Mouse (Mus musculus) liver, embryonic 13.5 days (tissue): ENCODE results near the gene 4930432M17Rik. TPM values are rescaled to one million over a fixed set of nuclear protein-coding genes. Genes with fewer than 3 reads are reported as not detected.

ENCODE experiments used
- ATAC-seq: fragments of 200-750 bp; cut with Nextera tagmentation; 2 replicates; pipeline ENCODE4 v1.8.0; 2017; ENCODE audit warnings: low read depth, mild to moderate bottlenecking, moderate number of reproducible peaks, moderate library complexity
- DNase-seq: peaks from one replicate; pipeline ENCODE4 v3.0.0; 2022
- H3K27ac ChIP-seq: fragments of 300-500 bp; sonication (generic); 2 replicates; pipeline ENCODE4 v1.5.1; 2015; ENCODE audit warnings: moderate library complexity, mild to moderate bottlenecking, inconsistent platforms
- H3K27me3 ChIP-seq: fragments of 300-500 bp; sonication (generic); 2 replicates; pipeline ENCODE4 v1.6.1; 2015; ENCODE audit warnings: mild to moderate bottlenecking, inconsistent platforms
- H3K36me3 ChIP-seq: fragments of 300-500 bp; sonication (generic); 2 replicates; pipeline ENCODE4 v1.6.1; 2015; ENCODE audit warnings: mild to moderate bottlenecking, inconsistent platforms
- H3K4me1 ChIP-seq: fragments of 300-500 bp; sonication (generic); replicated peaks from 2 replicates; pipeline ENCODE4 v1.6.1; 2015; ENCODE audit warnings: inconsistent platforms
- H3K4me2 ChIP-seq: fragments of 300-500 bp; sonication (generic); 2 replicates; pipeline ENCODE4 v1.6.1; 2015; ENCODE audit warnings: inconsistent platforms, mild to moderate bottlenecking, moderate library complexity
- H3K4me3 ChIP-seq: fragments of 300-500 bp; sonication (generic); replicated peaks from 2 replicates; pipeline ENCODE4 v1.5.1; 2015; ENCODE audit warnings: mild to moderate bottlenecking, inconsistent platforms
- H3K9ac ChIP-seq: fragments of 300-500 bp; sonication (generic); 2 replicates; pipeline ENCODE4 v1.6.1; 2015; ENCODE audit warnings: mild to moderate bottlenecking, inconsistent platforms
- H3K9me3 ChIP-seq: fragments of 300-500 bp; sonication (generic); replicated peaks from 2 replicates; pipeline ENCODE4 v1.6.1; 2016; ENCODE audit warnings: inconsistent platforms
- WGBS: fragments of 180-500 bp; shearing (Covaris S2); methylation state at CpG from one replicate; pipeline ENCODE4 v1.1.7; 2015; ENCODE audit not compliant: insufficient replicate concordance; 5-methylcytosine and 5-hydroxymethylcytosine counted together
- polyA plus RNA-seq: library from polyadenylated mRNA; unstranded; fragments of >200 nt; fragmentation: Nextera tagmentation; extraction: Ambion mirVana; gene quantifications from 2 replicates; pipeline ENCODE4 v1.2.1, GENCODE M21; 2015

Gene 4930432M17Rik
- polyA plus RNA-seq, result not detected in 2 replicates

DNA sequence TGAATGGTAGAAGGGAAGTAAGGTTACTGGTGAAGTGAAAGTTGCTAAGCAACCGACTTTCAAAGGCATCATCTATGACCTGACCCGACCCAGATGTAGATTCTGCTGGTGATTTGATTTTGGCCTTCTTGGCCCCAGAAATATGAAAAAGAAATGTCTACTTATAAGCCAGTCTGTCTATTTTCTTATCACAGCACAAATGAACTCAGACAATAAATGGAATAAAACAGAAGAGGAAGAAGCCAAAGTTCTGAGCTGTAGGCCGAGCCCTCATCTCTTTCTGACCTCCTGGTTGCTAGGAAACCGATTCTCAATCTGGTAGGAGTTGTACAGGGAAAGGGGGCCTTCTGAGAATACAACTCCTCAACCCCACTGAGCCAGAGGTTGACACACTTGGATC, at the start of gene 4930432M17Rik:
TSS of gene 4930432M17Rik (plus strand) at position 301 of the 400 bp plus-strand sequence.
- Histone ChIP-seq H3K27ac (no peak within 1 kb of the TSS), H3K9ac (no peak within 1 kb of the TSS), H3K4me3 (no peak within 1 kb of the TSS), H3K4me1 (no peaks in the 10 kb centered on the region), H3K36me3 (no peaks in the 10 kb centered on the region), H3K4me2 (no peak within 1 kb of the TSS), H3K9me3 (no peaks in the 10 kb centered on the region), H3K27me3 (no peaks in the 10 kb centered on the region)
- DNase-seq (no peak), ATAC-seq (no peak)
- 52% methylated on average over 4 of the region's 4 CpGs for WGBS

DNA sequence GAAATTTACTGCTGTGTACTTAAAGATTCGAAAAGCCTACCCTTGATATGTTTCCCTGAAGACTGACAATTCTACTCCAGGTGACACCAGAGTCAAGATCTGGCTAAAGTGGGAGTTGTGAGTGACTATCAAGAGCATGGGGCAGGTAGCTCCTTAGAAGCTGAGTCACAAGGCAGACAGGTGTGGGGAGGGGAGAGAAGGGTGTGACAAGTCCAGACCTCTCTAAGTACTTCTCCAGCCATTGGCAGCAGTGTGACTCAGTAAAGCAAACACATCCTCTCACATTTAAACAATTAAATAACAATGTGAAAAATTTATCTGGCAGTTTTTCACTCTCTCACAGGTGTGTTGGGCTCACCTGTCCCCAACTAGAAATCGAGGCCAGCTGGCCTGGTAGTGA, 44.9 kb upstream of the 4930432M17Rik start:
- 50% methylated on average over 2 of the region's 2 CpGs for WGBS
- no peaks in the 10 kb centered on the region for H3K4me1 ChIP-seq
- ATAC-seq, result no peak
- H3K4me2 ChIP-seq, result no peak overlapping the region
- no peak overlapping the region for H3K4me3 ChIP-seq
- no peaks in the 10 kb centered on the region for H3K36me3 ChIP-seq
- no peaks in the 10 kb centered on the region for H3K27me3 ChIP-seq
- DNase-seq, result no peak
- H3K9ac ChIP-seq, result no peak overlapping the region
- no peak overlapping the region for H3K27ac ChIP-seq
- H3K9me3 ChIP-seq, result no peaks in the 10 kb centered on the region

DNA sequence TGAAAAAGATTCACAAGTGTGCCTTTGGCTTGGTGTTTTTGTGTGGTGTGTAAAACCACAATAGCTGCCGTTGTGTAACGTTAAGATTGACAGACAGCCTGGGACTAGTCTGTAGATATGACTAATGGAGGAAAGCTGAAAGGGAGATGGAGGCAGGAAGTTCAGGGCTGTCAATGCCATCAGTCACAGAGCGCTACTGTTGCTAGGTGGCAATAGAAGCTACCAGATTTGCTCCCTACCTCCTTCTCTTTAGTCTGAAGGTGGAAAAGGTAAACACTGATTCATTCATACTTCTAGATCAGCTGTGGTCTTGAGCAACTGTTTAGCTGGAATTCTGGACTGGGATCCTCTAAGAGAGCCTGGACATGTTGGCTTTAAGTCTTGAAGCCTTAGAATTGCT, 44.3 kb upstream of the 4930432M17Rik start:
- Histone ChIP-seq H3K4me1 (no peaks in the 10 kb centered on the region), H3K27me3 (no peaks in the 10 kb centered on the region), H3K27ac (no peak overlapping the region), H3K4me2 (no peak overlapping the region), H3K9ac (no peak overlapping the region), H3K4me3 (no peak overlapping the region), H3K9me3 (no peaks in the 10 kb centered on the region), H3K36me3 (no peaks in the 10 kb centered on the region)
- 22% methylated on average over 3 of the region's 3 CpGs for WGBS
- no peak for DNase-seq
- no peak for ATAC-seq

DNA sequence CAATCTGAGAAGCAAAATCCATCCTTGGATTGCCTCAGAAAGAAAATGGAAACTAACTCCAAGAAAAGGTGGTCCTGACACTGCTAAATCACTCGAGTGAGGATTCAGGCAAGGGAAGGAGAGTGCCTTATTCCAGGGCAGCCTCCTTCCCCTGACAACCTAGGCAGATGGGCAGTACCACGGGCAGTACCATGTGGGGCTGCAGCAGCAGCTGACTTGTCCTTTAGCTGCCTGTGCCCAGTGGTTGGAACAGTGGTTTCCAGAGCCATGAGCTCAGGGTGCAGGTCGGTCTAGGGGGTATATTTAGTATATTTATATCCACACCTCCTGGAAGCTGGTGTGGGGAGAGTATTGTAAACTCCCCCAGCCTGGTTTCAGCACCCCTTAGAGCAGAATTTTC, 42.3 kb upstream of the 4930432M17Rik start:
- no peaks in the 10 kb centered on the region for H3K4me1 ChIP-seq
- no peak overlapping the region for H3K4me2 ChIP-seq
- no peaks in the 10 kb centered on the region for H3K27me3 ChIP-seq
- no peaks in the 10 kb centered on the region for H3K36me3 ChIP-seq
- H3K9me3 ChIP-seq, result no peaks in the 10 kb centered on the region
- no peak overlapping the region for H3K9ac ChIP-seq
- ATAC-seq, result no peak
- WGBS, result 49% methylated on average over 3 of the region's 3 CpGs
- H3K4me3 ChIP-seq, result no peak overlapping the region
- no peak overlapping the region for H3K27ac ChIP-seq
- no peak for DNase-seq

DNA sequence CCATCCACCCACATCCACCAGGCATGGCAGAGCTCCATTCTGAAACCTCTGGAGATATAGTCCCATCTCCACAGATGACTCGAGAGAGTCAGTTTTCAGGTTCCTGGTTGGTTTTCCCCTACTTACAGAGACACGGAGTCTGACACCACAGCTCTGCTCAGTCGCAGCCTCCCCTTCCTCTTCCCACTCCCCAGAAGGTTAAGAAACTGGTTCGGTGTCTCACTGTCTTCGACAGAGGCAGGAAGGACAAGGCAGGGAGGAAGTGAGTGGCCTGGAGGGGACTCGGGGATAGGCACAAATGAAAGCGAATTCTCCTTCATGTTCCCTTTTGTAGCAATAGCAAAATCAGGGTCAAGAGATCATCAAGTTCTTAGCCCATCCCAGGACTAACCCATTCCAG, 39.9 kb upstream of the 4930432M17Rik start:
- H3K36me3 ChIP-seq, result no peaks in the 10 kb centered on the region
- H3K9me3 ChIP-seq, result no peaks in the 10 kb centered on the region
- H3K9ac ChIP-seq, result no peak overlapping the region
- no peaks in the 10 kb centered on the region for H3K4me1 ChIP-seq
- DNase-seq (no peak), ATAC-seq (no peak)
- no peak overlapping the region for H3K4me3 ChIP-seq
- 9% methylated on average over 7 of the region's 7 CpGs for WGBS
- H3K27ac ChIP-seq, result no peak overlapping the region
- H3K4me2 ChIP-seq, result no peak overlapping the region
- H3K27me3 ChIP-seq, result no peaks in the 10 kb centered on the region

DNA sequence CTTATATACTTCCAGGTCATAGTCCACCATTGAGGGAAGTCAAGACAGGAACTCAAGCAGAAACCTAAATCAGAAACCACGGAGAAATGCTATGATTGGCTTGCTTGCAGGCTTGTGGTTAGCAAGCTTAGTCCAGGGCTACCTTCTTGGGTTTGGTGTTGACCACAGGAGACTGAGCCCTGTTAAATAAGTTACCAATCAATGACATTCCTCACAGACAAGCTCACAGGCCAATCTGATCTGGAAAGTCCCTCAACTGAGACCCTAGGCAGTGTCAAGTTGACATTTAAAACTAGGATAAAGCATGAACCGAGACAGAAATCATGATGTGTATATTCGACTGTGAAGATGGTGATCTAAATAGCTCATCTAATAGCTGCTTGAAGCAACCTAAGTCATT, 35.6 kb upstream of the 4930432M17Rik start:
- Histone ChIP-seq H3K4me1 (no peaks in the 10 kb centered on the region), H3K27me3 (no peaks in the 10 kb centered on the region), H3K4me2 (no peak overlapping the region), H3K27ac (no peak overlapping the region), H3K9ac (no peak overlapping the region), H3K4me3 (no peak overlapping the region), H3K9me3 (no peaks in the 10 kb centered on the region), H3K36me3 (no peaks in the 10 kb centered on the region)
- 42% methylated on average over 3 of the region's 3 CpGs for WGBS
- no peak for DNase-seq
- ATAC-seq, result no peak

DNA sequence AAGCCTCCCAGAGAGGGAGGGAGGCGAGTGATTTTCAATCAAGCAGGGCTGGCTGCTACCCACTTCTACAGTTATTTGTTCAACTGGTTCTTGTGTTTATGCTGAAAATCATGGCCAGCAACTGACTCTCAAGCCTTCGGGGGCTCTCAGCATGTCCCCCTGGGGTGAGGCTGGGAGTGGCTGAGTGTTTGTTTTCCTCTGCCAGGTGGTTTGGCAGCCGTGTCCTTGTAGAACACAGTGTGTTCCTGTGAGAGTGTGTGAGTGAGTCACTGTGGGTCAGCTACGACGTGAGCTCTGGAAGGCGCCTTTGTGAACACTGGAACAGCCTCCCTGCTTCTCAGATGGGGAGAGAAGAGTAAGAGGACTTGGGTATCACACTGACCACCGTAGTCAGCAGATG, 35.1 kb upstream of the 4930432M17Rik start:
- Histone ChIP-seq H3K4me3 (no peak overlapping the region), H3K9ac (no peak overlapping the region), H3K9me3 (no peaks in the 10 kb centered on the region), H3K4me1 (no peaks in the 10 kb centered on the region), H3K36me3 (no peaks in the 10 kb centered on the region), H3K4me2 (no peak overlapping the region), H3K27me3 (no peaks in the 10 kb centered on the region), H3K27ac (no peak overlapping the region)
- ATAC-seq, result no peak
- no peak for DNase-seq
- 61% methylated on average over 7 of the region's 7 CpGs for WGBS

DNA sequence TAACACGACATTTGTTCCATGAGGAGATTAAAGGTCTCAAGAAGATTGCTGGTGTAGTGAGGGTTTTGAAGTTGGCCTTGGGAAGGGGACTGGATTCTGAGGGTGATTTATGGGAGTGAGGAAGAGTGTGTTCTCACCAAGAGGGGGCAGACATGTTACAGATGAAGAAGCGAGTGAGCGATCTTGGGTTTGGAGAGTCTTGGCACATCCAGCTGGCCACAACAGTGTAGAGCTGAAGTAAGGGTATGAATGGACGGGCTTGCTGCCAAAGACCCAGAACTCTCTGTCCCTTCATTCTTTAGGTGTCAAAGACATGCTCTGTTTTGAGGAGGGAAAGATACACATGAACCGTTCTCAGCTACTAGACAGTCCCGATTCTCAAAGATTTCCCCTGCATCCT, 34.2 kb upstream of the 4930432M17Rik start:
- Histone ChIP-seq H3K36me3 (no peaks in the 10 kb centered on the region), H3K9ac (no peak overlapping the region), H3K27me3 (no peaks in the 10 kb centered on the region), H3K9me3 (no peaks in the 10 kb centered on the region), H3K4me3 (no peak overlapping the region), H3K27ac (no peak overlapping the region), H3K4me2 (no peak overlapping the region), H3K4me1 (no peaks in the 10 kb centered on the region)
- DNase-seq (no peak), ATAC-seq (no peak)
- 61% methylated on average over 6 of the region's 6 CpGs for WGBS

DNA sequence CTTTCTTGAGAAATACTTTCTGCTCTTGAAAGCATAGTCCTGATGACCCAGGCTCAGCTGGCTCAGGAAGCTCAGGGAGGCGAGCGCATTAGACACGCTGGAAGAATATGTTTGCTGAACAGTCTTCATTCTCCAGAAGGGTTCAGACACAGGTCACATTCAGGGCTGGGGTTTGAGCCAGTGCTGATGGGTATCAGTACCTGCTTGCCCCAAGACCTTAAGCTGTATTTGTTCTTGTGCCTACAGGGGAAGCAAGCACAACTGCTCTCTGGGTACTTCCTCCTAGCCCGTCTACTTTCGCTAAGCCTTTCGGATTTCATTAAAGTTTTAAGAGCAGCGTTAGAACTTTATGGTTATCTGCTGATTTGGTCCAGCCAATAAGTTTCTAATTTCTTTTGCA, 33.8 kb upstream of the 4930432M17Rik start:
- H3K4me3 ChIP-seq, result no peak overlapping the region
- no peak for ATAC-seq
- H3K9ac ChIP-seq, result no peak overlapping the region
- no peaks in the 10 kb centered on the region for H3K27me3 ChIP-seq
- H3K4me1 ChIP-seq, result no peaks in the 10 kb centered on the region
- no peaks in the 10 kb centered on the region for H3K9me3 ChIP-seq
- WGBS, result 69% methylated on average over 7 of the region's 7 CpGs
- no peak overlapping the region for H3K4me2 ChIP-seq
- no peak for DNase-seq
- H3K36me3 ChIP-seq, result no peaks in the 10 kb centered on the region
- no peak overlapping the region for H3K27ac ChIP-seq

DNA sequence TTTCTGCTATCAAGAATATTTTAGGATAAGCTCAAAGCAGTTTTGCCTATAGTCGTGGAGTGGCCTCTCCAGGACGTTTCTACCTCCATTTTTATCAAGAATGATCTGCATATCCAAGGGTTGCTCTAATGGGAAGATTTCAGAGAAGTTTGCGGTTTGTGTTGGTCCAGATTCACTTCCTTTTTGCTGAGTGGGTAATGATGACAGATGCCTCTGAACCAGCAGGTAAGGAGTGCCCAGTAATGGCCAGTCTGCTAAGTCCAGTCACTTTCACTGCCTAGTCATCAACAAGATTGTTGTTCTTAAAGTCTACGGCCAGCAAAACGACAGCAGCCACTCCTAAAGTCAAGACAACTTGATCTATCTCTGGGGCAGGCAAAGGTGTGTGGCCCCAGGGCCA, 32.8 kb upstream of the 4930432M17Rik start:
- H3K4me2 ChIP-seq, result no peak overlapping the region
- H3K9ac ChIP-seq, result no peak overlapping the region
- H3K27me3 ChIP-seq, result no peaks in the 10 kb centered on the region
- H3K9me3 ChIP-seq, result no peaks in the 10 kb centered on the region
- WGBS, result 50% methylated on average over 5 of the region's 5 CpGs
- ATAC-seq, result no peak
- no peak for DNase-seq
- H3K4me3 ChIP-seq, result no peak overlapping the region
- no peaks in the 10 kb centered on the region for H3K36me3 ChIP-seq
- no peak overlapping the region for H3K27ac ChIP-seq
- no peaks in the 10 kb centered on the region for H3K4me1 ChIP-seq

DNA sequence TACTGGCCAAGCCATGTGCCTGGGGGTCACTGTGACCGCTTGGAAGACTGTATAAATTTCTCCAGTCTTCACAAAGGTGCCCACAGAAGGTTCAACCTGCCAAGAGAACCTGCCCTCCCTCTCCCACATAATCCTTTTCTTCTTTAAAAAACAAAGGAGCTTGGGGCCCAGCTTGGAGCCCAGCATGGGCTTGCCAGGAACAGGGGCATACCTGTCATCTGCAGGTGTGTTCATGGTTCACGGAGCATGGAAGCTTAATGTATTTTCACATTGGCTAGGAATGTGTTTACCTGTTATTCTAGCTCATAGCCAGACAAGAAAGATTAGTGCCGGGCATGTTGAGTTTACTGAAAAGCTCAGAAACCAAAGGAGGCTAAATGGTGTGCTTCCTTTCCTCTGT, 32.3 kb upstream of the 4930432M17Rik start:
- no peak for DNase-seq
- Histone ChIP-seq H3K27ac (no peak overlapping the region), H3K27me3 (no peaks in the 10 kb centered on the region), H3K4me3 (no peak overlapping the region), H3K36me3 (no peaks in the 10 kb centered on the region), H3K9ac (no peak overlapping the region), H3K9me3 (no peaks in the 10 kb centered on the region), H3K4me1 (no peaks in the 10 kb centered on the region), H3K4me2 (no peak overlapping the region)
- 58% methylated on average over 3 of the region's 3 CpGs for WGBS
- ATAC-seq, result no peak

DNA sequence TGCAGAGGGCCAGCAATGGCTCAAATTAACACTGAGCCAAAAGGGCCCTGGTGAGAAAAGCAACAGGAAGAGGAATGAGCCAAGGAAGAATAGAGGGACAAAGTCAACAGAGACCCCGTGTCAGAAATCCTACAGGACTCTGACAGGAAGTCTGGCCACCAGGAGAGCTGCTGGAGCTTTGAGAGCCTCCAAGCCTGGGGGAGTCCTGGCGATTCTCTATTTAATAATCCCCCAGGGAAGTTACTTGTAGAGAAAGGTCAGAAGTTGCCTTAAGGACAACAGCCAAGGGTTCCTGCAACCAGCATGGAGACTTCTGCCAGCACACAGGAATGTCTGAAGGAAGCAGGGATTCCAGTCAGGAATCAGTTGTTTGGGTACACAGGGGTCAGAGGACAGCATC, 30.0 kb upstream of the 4930432M17Rik start:
- no peaks in the 10 kb centered on the region for H3K36me3 ChIP-seq
- H3K4me3 ChIP-seq, result no peak overlapping the region
- no peaks in the 10 kb centered on the region for H3K27me3 ChIP-seq
- H3K9ac ChIP-seq, result no peak overlapping the region
- no peaks in the 10 kb centered on the region; the same call in 1 of the 2 replicates for H3K4me1 ChIP-seq
- 22% methylated on average over 2 of the region's 2 CpGs for WGBS
- no peak for DNase-seq
- H3K9me3 ChIP-seq, result no peaks in the 10 kb centered on the region
- ATAC-seq, result no peak
- no peak overlapping the region for H3K4me2 ChIP-seq
- no peak overlapping the region for H3K27ac ChIP-seq
